In the genomic region with DNA sequence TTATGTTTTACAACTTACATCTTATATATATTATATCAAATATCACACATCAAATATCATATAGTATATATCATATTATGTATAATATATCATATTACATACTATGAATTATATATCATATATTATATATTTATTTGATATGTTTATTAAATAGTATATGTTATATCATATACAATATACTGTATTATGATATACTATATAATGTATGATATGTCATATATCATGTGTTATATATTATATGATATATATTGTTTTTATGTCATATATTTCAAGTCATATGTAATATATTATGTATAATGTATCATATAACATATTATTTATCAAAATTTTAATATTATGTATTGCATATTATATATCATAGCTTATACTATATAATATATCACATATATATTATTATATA, we compare ENCODE assay signal across 23 mouse cellular contexts. TPM values are rescaled to one million over a fixed set of nuclear protein-coding genes. Genes with fewer than 3 reads are reported as not detected.
DNase-seq lines count a peak whose midpoint lies in the region; ATAC-seq lines count a peak whose summit lies in the region.
"Had no signal": no experiment of that assay in that cellular context is flagged by ENCODE, and none has a peak within 500 bp of the region (broad histone marks: within the 10 kb centered on the region; RNA-seq: fewer than 3 reads in every experiment).

No protein-coding gene starts in this region.

- no peak overlapping the region for H3K9ac ChIP-seq in heart, embryonic 11.5 days (ENCODE audit: low read depth, low read length)
- no peak overlapping the region for H3K9ac ChIP-seq in liver, embryonic 11.5 days (ENCODE audit: low read depth, low read length)
- H3K9ac ChIP-seq: embryonic facial prominence, embryonic 13.5 days; embryonic facial prominence, embryonic 15.5 days; forebrain, embryonic 12.5 days had no signal

- no peak for DNase-seq in heart, adult 11 months
- DNase-seq in liver, embryonic 11.5 days (ENCODE audit: low spot score): no peak
- DNase-seq in liver: no peak
- DNase-seq: adrenal gland, adult 2 months; adrenal gland, postnatal 10 days; adrenal gland, postnatal 25 days; cerebellum, adult 11 months; cerebellum, adult 18-20 months; cerebellum, adult 8-10 months; cerebellum, adult 9-11 months; cerebellum, postnatal 14 days; cerebellum, postnatal 36 days; embryo, embryonic 11 days had no signal

- H3K27me3 ChIP-seq in heart, embryonic 11.5 days (ENCODE audit: control insufficient read depth, insufficient read depth, low read length): no peaks in the 10 kb centered on the region
- no peaks in the 10 kb centered on the region for H3K27me3 ChIP-seq in liver, embryonic 11.5 days (replicated peaks; ENCODE audit: control insufficient read depth, insufficient read depth, low read length)
- H3K27me3 ChIP-seq: embryonic facial prominence, embryonic 13.5 days; embryonic facial prominence, embryonic 15.5 days; forebrain, embryonic 12.5 days had no signal

- H3K4me1 ChIP-seq in heart, embryonic 11.5 days (ENCODE audit: control insufficient read depth, insufficient read depth, low read length): no peaks in the 10 kb centered on the region
- no peaks in the 10 kb centered on the region for H3K4me1 ChIP-seq in liver, embryonic 11.5 days (replicated peaks; ENCODE audit: control insufficient read depth, insufficient read depth, low read length)
- H3K4me1 ChIP-seq: embryonic facial prominence, embryonic 13.5 days; embryonic facial prominence, embryonic 15.5 days; forebrain, embryonic 10.5 days; forebrain, embryonic 12.5 days had no signal

- no peak overlapping the region for H3K27ac ChIP-seq in heart, embryonic 11.5 days (ENCODE audit: low read depth, low read length)
- no peak overlapping the region for H3K27ac ChIP-seq in liver, embryonic 11.5 days (ENCODE audit: low read depth, low read length)
- H3K27ac ChIP-seq: embryonic facial prominence, embryonic 13.5 days; embryonic facial prominence, embryonic 15.5 days; forebrain, embryonic 10.5 days; forebrain, embryonic 12.5 days had no signal

- no peak overlapping the region for H3K4me2 ChIP-seq in heart, embryonic 11.5 days
- H3K4me2 ChIP-seq in liver, embryonic 11.5 days: no peak overlapping the region
- H3K4me2 ChIP-seq: embryonic facial prominence, embryonic 13.5 days; embryonic facial prominence, embryonic 15.5 days; forebrain, embryonic 12.5 days had no signal

- no peaks in the 10 kb centered on the region for H3K9me3 ChIP-seq in heart, embryonic 11.5 days (replicated peaks; ENCODE audit: control insufficient read depth, low read length)
- no peaks in the 10 kb centered on the region for H3K9me3 ChIP-seq in liver, embryonic 11.5 days (ENCODE audit: control insufficient read depth, low read length)
- H3K9me3 ChIP-seq: embryonic facial prominence, embryonic 13.5 days; embryonic facial prominence, embryonic 15.5 days had no signal

- no peaks in the 10 kb centered on the region for H3K36me3 ChIP-seq in heart, embryonic 11.5 days (ENCODE audit: control insufficient read depth, insufficient read depth, low read length)
- H3K36me3 ChIP-seq in liver, embryonic 11.5 days (ENCODE audit: control insufficient read depth, insufficient read depth, low read length): no peaks in the 10 kb centered on the region
- H3K36me3 ChIP-seq: embryonic facial prominence, embryonic 13.5 days; embryonic facial prominence, embryonic 15.5 days; forebrain, embryonic 10.5 days; forebrain, embryonic 12.5 days had no signal

- ATAC-seq in heart, embryonic 11.5 days (replicated peaks; ENCODE audit: insufficient number of reproducible peaks, low FRiP score, low TSS enrichment): peak; percentile 26; the same call in 1 of the 2 replicates
- ATAC-seq in liver, embryonic 11.5 days (replicated peaks; ENCODE audit: low FRiP score): 0 out of 2 replicates have a peak, but pooled peaks have one; percentile 12
- ATAC-seq: forebrain, embryonic 14.5 days; forebrain, embryonic 16.5 days had no signal

- no peak overlapping the region for H3K4me3 ChIP-seq in heart, embryonic 11.5 days (ENCODE audit: low read depth, low read length)
- no peak overlapping the region for H3K4me3 ChIP-seq in liver, embryonic 11.5 days (ENCODE audit: low read depth, low read length)
- H3K4me3 ChIP-seq: embryonic facial prominence, embryonic 13.5 days; embryonic facial prominence, embryonic 15.5 days; erythroblast, embryonic 14.5 days; forebrain, embryonic 10.5 days; forebrain, embryonic 12.5 days had no signal

RNA-seq across cellular contexts. Expression of a gene that starts 2.0 kb away (rescaled TPM):
- polyA plus RNA-seq in heart, embryonic 11.5 days (2014; fragmentation: Nextera tagmentation; extraction: Ambion mirVana): not detected in 2 replicates
- not detected in 2 replicates for polyA plus RNA-seq in liver, embryonic 11.5 days (2014; fragmentation: Nextera tagmentation; extraction: Ambion mirVana)
- polyA plus RNA-seq: adrenal gland, adult 2 months; brain, embryonic 14.5 days; C2C12; embryonic facial prominence, embryonic 13.5 days; embryonic facial prominence, embryonic 15.5 days; erythroblast, embryonic 14.5 days; forebrain, embryonic 10.5 days; forebrain, embryonic 12.5 days; forebrain, embryonic 14.5 days; forebrain, embryonic 16.5 days had no signal
